In genomic region chr4:142097871-142098270, GRCm38 (mm10) we compare ENCODE assay signal across 8 mouse cellular contexts. TPM values are rescaled to one million over a fixed set of nuclear protein-coding genes. Genes with fewer than 3 reads are reported as not detected.
DNase-seq lines count a peak whose midpoint lies in the region; ATAC-seq lines count a peak whose summit lies in the region.

No protein-coding gene starts in this region.

- intact Hi-C loops in heart, postnatal 14 days (cut with DNase I): loop anchor here (1.0 to 2.0 kb wide), 2 partner anchors 15 to 93 kb away; no protein-coding TSS in a partner anchor

- 42% methylated on average over 5 of the region's 5 CpGs for WGBS in neural tube, embryonic 14.5 days
- 28% methylated on average over 5 of the region's 5 CpGs for WGBS in embryonic facial prominence, embryonic 13.5 days
- WGBS in liver, embryonic 15.5 days (ENCODE audit: insufficient replicate concordance): 6% methylated on average over 5 of the region's 5 CpGs
- 14% methylated on average over 5 of the region's 5 CpGs for WGBS in stomach, embryonic 16.5 days

- ATAC-seq in neural tube, embryonic 14.5 days (ENCODE audit: low read depth): 0 out of 2 replicates have a peak, but pooled peaks have one; percentile 7
- no peak for ATAC-seq in embryonic facial prominence, embryonic 13.5 days (ENCODE audit: insufficient number of reproducible peaks, insufficient read depth, low FRiP score, low TSS enrichment, low read depth)
- no peak for ATAC-seq in liver, embryonic 15.5 days (ENCODE audit: insufficient read depth)
- ATAC-seq in stomach, embryonic 16.5 days (ENCODE audit: insufficient read depth, low FRiP score): peak; percentile 69
- no peak for ATAC-seq in CD4-positive, CD25-positive, alpha-beta regulatory T cell, adult 4 months

- no peaks in the 10 kb centered on the region for H3K36me3 ChIP-seq in neural tube, embryonic 14.5 days (ENCODE audit: control insufficient read depth, insufficient read depth, low read length)
- no peaks in the 10 kb centered on the region for H3K36me3 ChIP-seq in embryonic facial prominence, embryonic 13.5 days
- no peaks in the 10 kb centered on the region for H3K36me3 ChIP-seq in liver, embryonic 15.5 days (replicated peaks)
- H3K36me3 ChIP-seq in stomach, embryonic 16.5 days (ENCODE audit: control insufficient read depth, insufficient read depth, low read length): no peaks in the 10 kb centered on the region

- no peak for DNase-seq in neural tube, embryonic 10.5 days (ENCODE audit: extremely low spot score, low spot score)
- peak; percentile 53 to 57 for DNase-seq in heart, postnatal 14 days
- DNase-seq in thymus, postnatal 36 days: no peak

- H3K27ac ChIP-seq in neural tube, embryonic 14.5 days (ENCODE audit: low read depth, low read length): no peak overlapping the region
- no peak overlapping the region for H3K27ac ChIP-seq in embryonic facial prominence, embryonic 13.5 days
- H3K27ac ChIP-seq in liver, embryonic 15.5 days (replicated peaks): peak overlapping the region; percentile 33; the same call in 1 of the 2 replicates
- H3K27ac ChIP-seq in stomach, embryonic 16.5 days (ENCODE audit: low read length): peak overlapping the region; percentile 82

- no peaks in the 10 kb centered on the region for H3K9me3 ChIP-seq in neural tube, embryonic 14.5 days (ENCODE audit: control insufficient read depth, low read length)
- H3K9me3 ChIP-seq in embryonic facial prominence, embryonic 13.5 days: no peaks in the 10 kb centered on the region
- no peaks in the 10 kb centered on the region for H3K9me3 ChIP-seq in liver, embryonic 15.5 days (replicated peaks)
- no peaks in the 10 kb centered on the region for H3K9me3 ChIP-seq in stomach, embryonic 16.5 days (replicated peaks; ENCODE audit: control insufficient read depth, low read length)

- H3K27me3 ChIP-seq in neural tube, embryonic 14.5 days (ENCODE audit: control insufficient read depth, insufficient read depth, low read length): no peaks in the 10 kb centered on the region
- H3K27me3 ChIP-seq in embryonic facial prominence, embryonic 13.5 days: no peaks in the 10 kb centered on the region
- H3K27me3 ChIP-seq in liver, embryonic 15.5 days: no peaks in the 10 kb centered on the region
- no peaks in the 10 kb centered on the region for H3K27me3 ChIP-seq in stomach, embryonic 16.5 days (ENCODE audit: control insufficient read depth, insufficient read depth, low read length)

- no peak overlapping the region for H3K4me3 ChIP-seq in neural tube, embryonic 14.5 days (ENCODE audit: low read depth, low read length)
- no peak overlapping the region for H3K4me3 ChIP-seq in embryonic facial prominence, embryonic 13.5 days
- no peak overlapping the region for H3K4me3 ChIP-seq in liver, embryonic 15.5 days (replicated peaks)
- H3K4me3 ChIP-seq in stomach, embryonic 16.5 days (replicated peaks; ENCODE audit: low read length): no peak overlapping the region

- H3K4me2 ChIP-seq in neural tube, embryonic 14.5 days (ENCODE audit: low read depth, low read length): no peak overlapping the region
- peak overlapping the region; percentile 27; the same call in 1 of the 2 replicates for H3K4me2 ChIP-seq in embryonic facial prominence, embryonic 13.5 days
- peak overlapping the region; percentile 49 for H3K4me2 ChIP-seq in liver, embryonic 15.5 days
- H3K4me2 ChIP-seq in stomach, embryonic 16.5 days (ENCODE audit: low read depth, low read length): peak overlapping the region; percentile 44

- H3K4me1 ChIP-seq in neural tube, embryonic 14.5 days (ENCODE audit: control insufficient read depth, insufficient read depth, low read length): no peaks in the 10 kb centered on the region
- H3K4me1 ChIP-seq in embryonic facial prominence, embryonic 13.5 days: peaks cover 27% of the 10 kb centered on the region
- peaks cover 5% of the 10 kb centered on the region for H3K4me1 ChIP-seq in liver, embryonic 15.5 days (replicated peaks)
- peaks cover 22% of the 10 kb centered on the region for H3K4me1 ChIP-seq in stomach, embryonic 16.5 days (ENCODE audit: control insufficient read depth, insufficient read depth, low read length)

- H3K9ac ChIP-seq in neural tube, embryonic 14.5 days (replicated peaks; ENCODE audit: low read depth, low read length): no peak overlapping the region
- H3K9ac ChIP-seq in embryonic facial prominence, embryonic 13.5 days: 0 out of 2 replicates have a peak overlapping the region, but pooled peaks have one; percentile 32
- no peak overlapping the region for H3K9ac ChIP-seq in liver, embryonic 15.5 days
- no peak overlapping the region for H3K9ac ChIP-seq in stomach, embryonic 16.5 days (ENCODE audit: low read length)

RNA-seq across cellular contexts. Expression of gene Tmem51, which starts 13.8 kb away (rescaled TPM):
- 4.0 and 4.9 TPM in 2 replicates for polyA plus RNA-seq in neural tube, embryonic 14.5 days (2014; fragmentation: Nextera tagmentation; extraction: Ambion mirVana)
- polyA plus RNA-seq in embryonic facial prominence, embryonic 13.5 days (2015; fragmentation: Nextera tagmentation; extraction: Ambion mirVana): 13.9 and 14.2 TPM in 2 replicates
- 10 to 100 TPM; 12.0 to 12.7 TPM for total RNA-seq in heart, postnatal 14 days (2021)
- polyA plus RNA-seq in liver, embryonic 15.5 days (2015; fragmentation: Nextera tagmentation; extraction: Ambion mirVana): 16.2 and 17.6 TPM in 2 replicates
- polyA plus RNA-seq in stomach, embryonic 16.5 days (2015; fragmentation: Nextera tagmentation; extraction: Ambion mirVana): 79.2 and 87.9 TPM in 2 replicates
- polyA plus RNA-seq in CD4-positive, CD25-positive, alpha-beta regulatory T cell, adult 4 months (2017; shearing (Covaris generic)): under 1 TPM; 0.86 to 0.96 TPM

Comparison
In these comparisons a context has a peak if more than half of its experiments do, and no peak if none do; other contexts are left out.
1. ATAC-seq: peak in neural tube, embryonic 14.5 days (single experiment) and stomach, embryonic 16.5 days (single experiment); none in embryonic facial prominence, embryonic 13.5 days (single experiment), liver, embryonic 15.5 days (single experiment) and CD4-positive, CD25-positive, alpha-beta regulatory T cell, adult 4 months (single experiment).
2. H3K27ac ChIP-seq: peak in liver, embryonic 15.5 days (single experiment) and stomach, embryonic 16.5 days (single experiment); none in neural tube, embryonic 14.5 days (single experiment) and embryonic facial prominence, embryonic 13.5 days (single experiment).
3. DNase-seq: peak in heart, postnatal 14 days (2 of 2); none in neural tube, embryonic 10.5 days (single experiment) and thymus, postnatal 36 days (0 of 2).